Mouse (Mus musculus) heart, adult 11 months (tissue): Measurements from ENCODE around the gene Gja1.
A peak's percentile ranks its signal among the peaks of the same experiment; 100 is the strongest.

ENCODE experiments used
- DNase-seq: peaks from one replicate; pipeline ENCODE4 v3.0.0; 2022

Gene Gja1

GRCm38 (mm10) chr10:56415894-56416570 is 38.9 kb downstream of the Gja1 start:
- DNase-seq, result no peak

- DNase-seq, result no peak
Measured at GRCm38 (mm10) chr10:56422518-56422917, 45.4 kb downstream of the Gja1 start.

- no peak for DNase-seq
Measured at GRCm38 (mm10) chr10:56425016-56425798, 48.1 kb downstream of the Gja1 start.

GRCm38 (mm10) chr10:56426369-56426768 is 49.2 kb downstream of the Gja1 start:
- peak; percentile 79 for DNase-seq

- no peak for DNase-seq
Measured at GRCm38 (mm10) chr10:56427382-56427781, 50.3 kb downstream of the Gja1 start.

GRCm38 (mm10) chr10:56427827-56428226 is 50.7 kb downstream of the Gja1 start:
- no peak for DNase-seq

- no peak for DNase-seq
Measured at GRCm38 (mm10) chr10:56429011-56429410, 51.9 kb downstream of the Gja1 start.

GRCm38 (mm10) chr10:56431600-56432389 is 54.7 kb downstream of the Gja1 start:
- peak; percentile 82 for DNase-seq

- DNase-seq, result no peak
Measured at GRCm38 (mm10) chr10:56432390-56432709, 55.2 kb downstream of the Gja1 start.

- peak; percentile 68 for DNase-seq
Measured at GRCm38 (mm10) chr10:56437290-56437689, 60.2 kb downstream of the Gja1 start.

- DNase-seq, result no peak
Measured at GRCm38 (mm10) chr10:56439638-56440037, 62.5 kb downstream of the Gja1 start.

- DNase-seq, result no peak
Measured at GRCm38 (mm10) chr10:56444457-56444856, 67.3 kb downstream of the Gja1 start.

GRCm38 (mm10) chr10:56449030-56449429 is 71.9 kb downstream of the Gja1 start:
- DNase-seq, result no peak
